8 mouse cellular contexts compared by ENCODE assay signal in genomic region chr5:26904324-26905041, GRCm38 (mm10).
DNase-seq lines count a peak whose midpoint lies in the region; ATAC-seq and TF ChIP-seq lines count a peak whose summit lies in the region.

No protein-coding gene starts in this region.

- under 1% methylated on average over 32 of the region's 32 CpGs for WGBS in kidney, postnatal 0 days
- under 1% methylated on average over 32 of the region's 32 CpGs for WGBS in limb, embryonic 15.5 days
- WGBS in neural tube, embryonic 15.5 days, result 0% methylated on average over 32 of the region's 32 CpGs

- H3K9me3 ChIP-seq in kidney, postnatal 0 days (replicated peaks; ENCODE audit: low read length), result no peaks in the 10 kb centered on the region
- H3K9me3 ChIP-seq in limb, embryonic 15.5 days, result no peaks in the 10 kb centered on the region
- no peaks in the 10 kb centered on the region for H3K9me3 ChIP-seq in neural tube, embryonic 15.5 days (replicated peaks)

- no peaks in the 10 kb centered on the region for H3K27me3 ChIP-seq in kidney, postnatal 0 days (ENCODE audit: insufficient read depth, low read length)
- H3K27me3 ChIP-seq in limb, embryonic 15.5 days, result peaks cover 12% of the 10 kb centered on the region; the same call in 1 of the 2 replicates
- H3K27me3 ChIP-seq in neural tube, embryonic 15.5 days (replicated peaks), result no peaks in the 10 kb centered on the region

- H3K4me2 ChIP-seq in kidney, postnatal 0 days (ENCODE audit: low read length), result peak overlapping the region; percentile 59
- peak overlapping the region; percentile 54 for H3K4me2 ChIP-seq in limb, embryonic 15.5 days
- peak overlapping the region; percentile 71 for H3K4me2 ChIP-seq in neural tube, embryonic 15.5 days

- H3K9ac ChIP-seq in kidney, postnatal 0 days (ENCODE audit: low read depth, low read length), result no peak overlapping the region
- no peak overlapping the region for H3K9ac ChIP-seq in limb, embryonic 15.5 days
- peak overlapping the region; percentile 57 for H3K9ac ChIP-seq in neural tube, embryonic 15.5 days (replicated peaks)

- H3K4me1 ChIP-seq in kidney, postnatal 0 days (replicated peaks; ENCODE audit: insufficient read depth, low read length), result no peaks in the 10 kb centered on the region
- H3K4me1 ChIP-seq in limb, embryonic 15.5 days, result peaks cover 14% of the 10 kb centered on the region
- peaks cover 44% of the 10 kb centered on the region for H3K4me1 ChIP-seq in neural tube, embryonic 15.5 days

- peak overlapping the region; percentile 18 for H3K4me3 ChIP-seq in kidney, postnatal 0 days (replicated peaks; ENCODE audit: low read depth, low read length)
- peak overlapping the region; percentile 28 for H3K4me3 ChIP-seq in limb, embryonic 15.5 days
- peak overlapping the region; percentile 52 for H3K4me3 ChIP-seq in neural tube, embryonic 15.5 days (replicated peaks)

- no peak overlapping the region for H3K27ac ChIP-seq in kidney, postnatal 0 days
- no peak overlapping the region for H3K27ac ChIP-seq in limb, embryonic 15.5 days
- peak overlapping the region; percentile 81 for H3K27ac ChIP-seq in neural tube, embryonic 15.5 days (replicated peaks)

- DNase-seq in adrenal gland, adult 2 months, result peak; percentile 21
- peak; percentile 75 to 76 for DNase-seq in cerebellum, postnatal 10 days
- peak; percentile 19 to 20 for DNase-seq in frontal cortex, postnatal 14 days (ENCODE audit: low spot score in 2 of 2)
- DNase-seq in kidney, postnatal 0 days (ENCODE audit: low spot score), result peak; percentile 84
- no peak for DNase-seq in c-Kit-positive CD71-positive TER-119-positive erythroid progenitor cells, embryonic 14.5 days (ENCODE audit: low spot score)
- no peak for DNase-seq in spleen, adult 18-20 months

- no peak for TF ChIP-seq CTCF in kidney, postnatal 0 days (IDR thresholded peaks at IDR 0.05; ENCODE audit: low read depth)

- H3K36me3 ChIP-seq in kidney, postnatal 0 days (ENCODE audit: insufficient read depth, low read length), result no peaks in the 10 kb centered on the region
- no peaks in the 10 kb centered on the region for H3K36me3 ChIP-seq in limb, embryonic 15.5 days
- no peaks in the 10 kb centered on the region for H3K36me3 ChIP-seq in neural tube, embryonic 15.5 days

- peak; percentile 89 for ATAC-seq in kidney, postnatal 0 days (replicated peaks; ENCODE audit: low FRiP score, low read depth)
- peak; percentile 75 for ATAC-seq in limb, embryonic 15.5 days (ENCODE audit: insufficient number of reproducible peaks, low FRiP score, low TSS enrichment, low read depth)
- peak; percentile 90 for ATAC-seq in neural tube, embryonic 15.5 days (ENCODE audit: low FRiP score)

Comparison
In these comparisons a context has a peak if more than half of its experiments do, and no peak if none do; other contexts are left out.
1. DNase-seq: peak in adrenal gland, adult 2 months (single experiment), cerebellum, postnatal 10 days (2 of 2), frontal cortex, postnatal 14 days (2 of 2) and kidney, postnatal 0 days (single experiment); none in c-Kit-positive CD71-positive TER-119-positive erythroid progenitor cells, embryonic 14.5 days (single experiment) and spleen, adult 18-20 months (0 of 2).
2. Peak in every context shown above with its lines, with median percentiles within 50 percentile points of each other: ATAC-seq, H3K4me2 ChIP-seq and H3K4me3 ChIP-seq.